Mouse (Mus musculus): Measurements from ENCODE around the gene Swi5.

Gene Swi5

DNA sequence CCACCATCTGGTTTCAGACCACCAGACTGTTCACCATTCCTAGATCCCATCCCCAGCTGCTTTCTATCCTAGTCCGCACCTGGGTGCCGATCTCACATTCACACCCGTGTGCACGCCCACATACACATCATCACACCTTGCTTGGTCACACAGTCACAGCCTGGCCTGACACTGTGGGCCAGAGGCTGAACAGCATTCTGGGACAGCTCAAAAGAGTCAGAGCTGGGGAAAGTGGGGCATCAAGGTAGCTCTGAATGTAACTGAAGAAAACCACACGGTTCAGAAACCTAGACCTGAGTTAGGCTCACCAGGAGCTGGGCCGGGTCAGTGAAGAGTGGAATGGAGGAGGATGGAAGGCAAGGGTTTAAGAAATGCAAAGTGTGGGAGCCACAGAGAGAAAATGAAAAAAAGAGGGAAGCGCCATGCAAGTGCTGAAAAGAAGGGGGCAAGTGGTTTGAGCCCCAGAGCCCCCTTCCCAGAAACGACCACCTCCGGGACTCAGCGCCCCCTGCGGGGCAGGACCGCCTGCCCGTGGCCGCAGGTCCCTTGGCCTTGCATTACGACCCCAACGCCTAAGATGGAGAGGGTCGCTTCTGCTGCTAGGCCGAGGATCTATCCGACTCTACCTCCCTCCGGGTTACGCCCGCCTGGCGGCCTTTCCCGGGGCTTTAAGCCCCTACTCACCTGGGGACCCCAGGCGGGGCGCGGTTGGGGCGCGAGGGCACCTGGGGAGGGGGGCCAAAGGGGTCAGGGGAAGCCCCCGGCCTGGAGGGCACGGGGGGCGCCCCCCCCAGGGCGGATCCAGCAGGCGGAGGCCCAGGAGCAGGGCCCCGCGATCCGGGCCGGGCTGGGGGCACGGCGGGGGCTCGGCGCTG lies 23.8 kb upstream of the Swi5 start:
- DNase-seq, result peak in 1 of 2 experiments; percentile 47

DNA sequence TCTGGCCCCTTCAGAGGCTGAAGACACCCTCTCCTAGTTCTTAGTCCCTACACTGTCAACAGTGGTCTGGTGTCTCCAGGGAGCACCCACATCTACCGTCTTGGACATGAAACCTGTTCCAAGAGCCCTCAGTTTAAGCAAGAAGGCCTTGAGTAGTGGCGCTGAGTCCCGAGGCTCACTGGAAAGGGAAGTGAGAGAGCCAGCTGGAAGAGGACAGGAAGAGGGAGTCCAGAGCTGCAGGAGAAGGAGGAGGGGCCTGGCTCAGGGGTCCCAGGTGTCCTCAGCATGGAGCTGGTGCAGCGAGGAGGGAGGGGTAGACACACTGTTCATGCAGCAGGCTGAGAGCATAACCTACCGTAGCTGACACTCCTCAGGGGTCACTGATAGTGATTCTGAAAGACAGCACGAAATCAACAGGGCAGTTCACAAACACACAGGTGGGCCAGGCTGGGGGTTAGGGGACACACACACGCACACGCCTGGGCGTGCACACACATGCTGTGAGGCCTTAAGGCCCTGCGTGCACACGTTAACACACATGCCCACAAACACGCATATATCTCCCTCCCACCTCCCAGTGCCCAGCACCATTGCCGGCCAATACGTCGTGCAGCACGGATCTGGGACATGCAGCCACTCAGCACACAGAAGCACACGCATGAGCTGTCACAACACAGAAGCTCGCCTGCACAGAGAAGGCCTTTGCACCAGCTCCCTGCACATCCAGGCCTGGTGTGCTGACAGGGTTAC lies 22.4 kb upstream of the Swi5 start:
- peak in 1 of 2 experiments; percentile 9 for DNase-seq

DNA sequence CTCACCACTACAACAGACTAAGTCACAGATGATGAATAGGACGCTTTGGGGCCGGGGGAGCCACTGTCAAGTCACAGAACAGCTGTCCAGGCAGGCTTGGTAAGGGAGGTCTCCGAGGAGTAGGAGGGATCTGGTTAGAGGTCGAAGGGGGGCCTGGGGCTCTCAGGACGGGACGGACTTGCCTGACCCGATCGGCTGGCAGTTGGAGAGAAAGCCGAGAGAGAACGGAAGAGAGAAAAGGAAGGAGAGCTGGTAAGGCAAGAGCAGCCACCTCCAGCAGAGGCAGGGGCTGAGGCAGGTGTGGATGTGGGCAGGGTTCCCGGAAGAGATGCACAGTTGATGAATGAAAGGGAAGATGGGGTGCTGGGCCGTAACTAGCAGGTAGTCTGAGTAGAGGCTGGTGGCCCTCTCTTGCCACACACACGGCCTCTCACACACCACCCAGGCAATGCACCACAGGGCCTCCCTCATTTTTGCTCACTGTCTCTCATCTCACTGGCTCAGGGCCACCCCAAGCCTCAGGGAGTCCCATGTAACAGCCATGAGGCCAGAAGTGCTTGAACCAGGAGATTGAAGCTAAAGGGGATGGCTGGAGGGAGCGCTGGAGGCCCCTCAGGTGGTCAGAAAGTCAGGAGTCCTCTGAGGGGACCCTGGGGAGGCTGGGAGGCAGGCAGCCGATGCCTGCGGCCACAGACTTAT lies 21.1 kb upstream of the Swi5 start:
- peak in 1 of 2 experiments; percentile 20 for DNase-seq

DNA sequence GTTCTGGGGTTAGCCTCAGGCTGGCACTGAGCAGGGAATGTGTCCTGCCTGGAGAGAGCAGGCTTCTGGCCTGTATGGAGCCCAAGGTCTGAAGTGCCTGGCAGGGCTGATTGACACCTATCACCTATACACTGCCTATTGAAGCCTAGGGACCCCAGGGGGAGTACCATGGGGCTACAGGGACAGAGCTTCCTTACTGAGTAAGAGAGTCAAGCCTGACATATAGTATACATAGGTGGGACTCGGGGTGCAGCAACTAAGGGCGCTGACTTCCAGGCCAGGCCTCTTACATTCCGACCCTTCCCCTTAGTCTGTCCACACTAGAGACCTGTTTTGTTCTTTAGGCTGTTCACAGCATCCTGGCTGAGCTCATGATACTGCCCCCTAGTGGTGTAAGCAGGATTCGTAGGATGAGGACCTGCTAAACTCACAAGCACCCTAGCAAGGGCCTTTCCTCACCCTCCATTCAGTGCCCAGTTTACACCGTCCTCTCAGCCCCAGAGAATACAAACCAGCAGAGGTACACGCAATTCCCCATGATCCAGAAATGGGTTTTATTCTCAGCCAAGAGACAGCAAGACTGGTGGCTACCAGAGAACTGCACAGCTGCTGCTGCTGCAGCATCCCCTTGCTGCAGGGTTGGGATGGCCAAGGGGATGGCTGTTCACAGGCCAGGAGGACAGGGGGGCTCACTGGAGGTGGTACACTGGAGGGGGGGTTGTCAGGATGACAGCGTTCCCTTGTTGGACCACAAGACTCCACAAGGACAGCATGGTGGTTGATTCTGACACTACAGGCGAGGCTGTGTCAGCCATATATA lies 20.3 kb upstream of the Swi5 start:
- DNase-seq, result peak; percentile 82 to 90

DNA sequence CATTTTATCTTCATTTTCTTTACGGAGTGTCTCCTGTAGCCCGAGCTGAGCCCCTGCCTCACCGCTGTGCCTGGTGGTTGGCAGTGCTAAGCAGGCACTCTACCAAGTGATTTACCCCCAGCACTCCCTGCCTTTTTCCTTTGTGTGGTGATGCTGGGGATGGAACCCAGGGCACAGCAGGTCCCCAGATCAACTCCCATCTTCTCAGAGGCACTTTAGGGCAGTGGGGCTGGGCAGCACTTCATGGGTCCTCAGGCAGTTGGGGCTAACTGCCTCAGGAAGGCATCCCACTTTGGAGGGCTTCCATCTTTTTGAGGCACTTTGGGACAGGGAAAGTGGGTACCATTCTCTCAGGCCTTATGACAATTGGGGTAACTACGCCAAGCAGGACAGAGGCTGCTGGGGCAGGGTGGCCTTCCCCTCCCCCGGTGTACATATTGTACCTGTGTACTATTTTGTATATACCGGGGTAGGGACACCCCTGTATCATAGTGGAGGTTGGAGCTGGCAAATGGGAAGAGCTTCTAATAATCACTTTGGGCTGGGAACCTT lies 19.4 kb upstream of the Swi5 start:
- peak in 1 of 2 experiments; percentile 42 for DNase-seq

DNA sequence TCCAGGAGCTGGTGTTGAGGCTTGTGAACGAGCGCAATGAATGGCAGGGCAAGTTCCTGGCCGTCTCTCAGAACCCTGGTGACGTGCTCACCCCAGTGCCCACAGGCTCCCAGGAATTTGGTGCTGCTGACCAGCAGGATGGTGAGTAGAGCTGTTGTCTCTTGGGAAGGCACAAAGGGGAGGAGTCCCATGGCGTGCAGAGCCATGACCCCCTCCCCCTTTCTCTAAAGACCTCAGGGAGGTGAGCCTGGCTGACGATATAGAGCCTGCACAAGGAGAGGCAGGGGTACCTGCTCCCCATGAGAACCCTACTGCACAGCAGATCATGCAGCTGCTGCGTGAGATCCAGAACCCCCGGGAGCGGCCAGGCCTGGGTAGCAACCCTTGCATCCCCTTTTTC lies 18.3 kb upstream of the Swi5 start:
- peak in 1 of 2 experiments; percentile 12 for DNase-seq

DNA sequence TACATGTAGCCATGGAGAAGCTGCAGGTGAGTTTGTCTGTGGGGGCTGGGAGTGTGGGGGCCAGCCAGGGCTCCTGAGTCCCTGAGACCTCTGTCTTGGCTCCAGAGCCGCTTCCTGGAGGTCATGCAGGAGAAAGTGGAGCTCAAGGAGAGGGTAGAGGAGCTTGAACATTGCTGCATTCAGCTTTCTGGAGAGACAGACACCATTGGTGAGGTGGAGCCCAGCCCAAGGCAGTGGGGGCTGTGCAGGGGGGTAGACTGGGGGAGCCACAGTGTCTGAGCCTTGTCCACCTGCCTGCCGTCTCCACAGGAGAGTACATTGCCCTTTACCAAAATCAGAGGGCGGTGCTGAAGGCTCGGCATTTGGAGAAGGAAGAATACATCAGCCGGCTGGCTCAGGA lies 17.8 kb upstream of the Swi5 start:
- peak in 1 of 2 experiments; percentile 8 for DNase-seq

DNA sequence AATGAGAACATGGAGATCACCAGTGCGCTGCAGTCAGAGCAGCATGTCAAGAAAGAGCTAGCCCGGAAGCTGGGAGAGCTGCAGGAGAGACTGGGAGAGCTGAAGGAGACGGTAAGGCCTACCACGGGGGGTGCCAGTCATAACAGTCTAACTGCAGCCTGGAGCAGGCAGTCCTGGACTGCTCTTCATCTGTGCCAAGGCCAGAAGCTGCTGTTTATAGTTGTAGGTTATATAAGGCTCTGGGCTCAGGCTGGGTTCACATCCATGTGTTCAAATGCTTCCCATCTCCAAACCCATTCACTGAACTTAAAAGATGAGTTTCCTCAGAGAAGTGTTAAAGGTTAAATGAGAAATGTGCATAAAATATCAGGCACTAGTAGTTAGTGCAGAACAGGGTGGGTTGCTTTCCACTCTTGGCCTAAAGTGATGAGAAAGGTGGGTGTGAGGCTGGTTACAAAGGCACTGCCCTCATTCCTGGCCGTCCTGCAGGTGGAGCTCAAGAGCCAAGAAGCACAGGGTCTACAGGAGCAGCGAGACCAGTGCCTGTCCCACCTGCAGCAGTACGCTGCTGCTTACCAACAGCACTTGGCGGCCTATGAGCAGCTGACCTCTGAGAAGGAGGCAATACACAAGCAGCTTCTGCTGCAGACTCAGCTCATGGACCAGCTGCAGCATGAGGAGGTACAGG lies 16.4 kb upstream of the Swi5 start:
- DNase-seq, result peak; percentile 79 to 81

DNA sequence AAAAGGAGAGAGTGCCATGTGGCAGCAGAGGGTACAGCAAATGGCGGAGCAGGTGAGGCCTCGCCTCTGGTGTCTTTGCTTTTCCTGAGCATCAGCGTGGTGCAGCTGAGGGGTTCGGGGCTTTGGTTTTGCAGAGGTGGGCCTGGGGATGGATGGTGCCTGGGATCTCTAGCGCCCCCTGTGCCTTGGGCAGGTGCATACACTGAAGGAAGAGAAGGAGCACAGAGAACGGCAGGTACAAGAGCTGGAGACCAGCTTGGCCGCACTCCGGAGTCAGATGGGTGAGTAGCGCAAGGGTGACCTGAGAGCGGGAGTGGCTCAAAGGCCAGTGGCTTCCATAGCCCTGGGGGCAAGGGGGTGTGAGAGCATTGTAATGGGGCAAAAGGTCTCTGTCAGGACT lies 15.1 kb upstream of the Swi5 start:
- DNase-seq, result no peak

DNA sequence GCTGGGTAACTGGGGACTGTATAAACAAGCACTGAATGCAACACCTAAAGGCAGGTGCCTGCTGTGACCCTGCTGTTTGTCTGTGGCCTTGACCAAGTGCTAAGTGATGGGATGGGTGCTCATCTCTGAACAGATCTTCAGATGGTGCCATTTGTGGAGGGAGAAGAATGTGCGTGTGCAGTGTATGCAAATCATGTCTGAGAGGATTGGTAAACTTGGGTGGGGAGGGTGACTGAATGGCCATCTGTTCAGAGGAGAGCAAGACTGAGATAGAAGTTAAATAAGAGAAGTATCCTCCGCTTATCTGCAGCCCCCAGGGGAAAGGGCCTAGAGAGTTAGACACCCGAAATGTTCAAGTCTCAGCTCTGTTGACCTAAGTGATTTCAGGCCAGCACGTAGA lies 11.6 kb upstream of the Swi5 start:
- no peak for DNase-seq

DNA sequence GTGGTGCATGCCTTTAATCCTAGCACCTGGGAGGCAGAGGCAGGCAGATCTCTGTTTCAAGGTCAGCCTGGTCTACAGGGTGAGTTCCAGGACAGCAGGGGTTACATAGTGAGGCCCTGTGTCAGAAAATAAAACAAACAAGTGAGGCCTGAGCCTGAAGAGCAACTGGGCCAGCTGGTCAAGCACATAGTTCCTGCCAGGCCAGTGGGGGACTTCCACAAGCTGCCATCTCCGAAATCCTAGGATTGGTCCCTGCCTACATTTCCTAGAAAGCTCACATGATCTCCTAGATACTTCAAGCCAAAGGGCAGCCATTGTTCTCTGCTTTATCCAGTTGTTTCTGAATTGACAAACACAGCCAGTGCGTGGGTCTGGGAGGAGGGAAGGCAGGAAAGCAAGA lies 8.0 kb upstream of the Swi5 start:
- DNase-seq, result peak in 1 of 2 experiments; percentile 17

DNA sequence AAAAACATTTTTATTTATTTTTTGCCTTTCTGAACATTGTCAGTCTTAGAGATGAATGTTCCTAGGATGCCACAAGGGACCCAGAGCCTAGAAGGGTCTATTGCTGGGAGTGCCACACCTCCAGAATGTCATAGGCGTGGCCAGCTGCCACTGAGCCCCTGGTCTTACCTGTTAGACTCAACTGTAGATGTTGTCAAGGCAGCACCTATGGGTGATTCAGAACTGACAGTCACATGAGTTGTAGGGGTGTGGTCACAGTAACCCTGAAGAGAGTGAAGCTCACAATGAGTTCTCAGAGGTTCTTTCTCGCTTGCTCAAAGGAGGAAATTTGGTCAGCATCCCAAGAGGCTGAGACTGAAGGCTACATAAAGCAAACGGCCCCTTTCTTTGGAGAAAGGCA lies 7.4 kb upstream of the Swi5 start:
- no peak for DNase-seq

DNA sequence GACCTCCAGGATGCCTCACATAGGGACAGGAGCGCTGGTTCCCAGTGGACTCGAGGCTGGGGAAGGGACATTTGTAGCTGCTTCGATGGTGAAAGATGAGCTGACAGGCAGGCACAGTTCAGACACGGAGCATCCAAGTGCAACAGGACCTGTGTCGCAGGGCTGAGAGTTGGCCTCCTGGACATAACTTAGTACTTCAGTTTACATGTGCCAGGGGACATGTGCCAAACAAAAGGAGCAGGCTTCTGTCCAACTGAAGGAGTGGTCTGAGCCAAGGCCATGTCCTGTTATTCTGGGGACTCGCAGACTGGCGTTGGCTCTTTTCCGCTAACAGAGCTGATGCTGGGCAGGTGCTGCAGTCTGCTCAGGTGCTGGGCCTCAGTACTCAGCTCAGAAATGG lies 6.5 kb upstream of the Swi5 start:
- peak; percentile 75 to 77 for DNase-seq

DNA sequence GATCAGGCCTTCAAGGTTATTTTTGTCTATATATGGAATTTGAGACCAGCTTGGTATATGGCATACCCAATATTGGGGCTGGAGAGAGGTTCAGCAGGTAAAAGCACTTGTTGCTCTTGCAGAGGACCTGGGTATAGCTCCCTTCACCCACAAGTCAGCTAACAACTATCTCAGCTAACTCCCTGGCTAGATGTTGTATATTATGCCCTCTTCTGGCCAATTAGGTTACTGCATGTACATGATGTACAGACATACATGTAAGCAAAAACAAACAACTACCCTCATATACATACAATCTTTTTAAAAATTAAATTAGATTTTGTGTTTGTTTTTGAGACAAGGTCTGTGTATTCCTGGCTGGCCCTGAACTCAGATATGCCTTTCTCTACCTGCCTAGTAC lies 1.7 kb upstream of the Swi5 start:
- peak in 1 of 2 experiments; percentile 75 for DNase-seq

DNA sequence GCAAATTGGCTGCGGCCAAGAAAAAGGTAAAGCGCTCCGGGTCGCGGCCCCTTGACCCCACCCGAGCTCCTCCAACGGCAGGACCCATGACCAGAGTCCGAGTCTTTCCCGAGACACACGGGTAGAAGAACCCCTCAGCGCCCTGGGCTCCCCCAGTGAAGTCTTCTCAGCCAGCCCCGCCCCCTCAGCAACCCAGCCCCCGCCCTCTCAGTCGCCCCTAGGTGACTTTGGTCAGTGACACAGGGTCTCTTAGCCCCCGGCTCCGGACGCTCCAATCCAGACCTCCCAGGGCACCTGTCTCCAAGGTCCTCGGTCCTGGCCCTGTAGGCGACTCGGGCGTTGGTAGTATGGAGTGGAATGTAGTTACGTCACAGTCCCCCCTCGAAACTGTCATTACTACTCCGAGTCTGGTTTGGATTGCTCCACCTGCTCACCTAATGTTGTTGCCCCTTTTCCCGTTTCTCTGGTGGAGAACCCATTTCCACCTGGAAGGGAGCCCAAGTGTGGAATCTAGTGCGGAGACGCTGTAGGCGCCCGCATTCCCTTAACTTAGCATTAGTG lies 576 bp upstream of the Swi5 start:
- no peak for DNase-seq

DNA sequence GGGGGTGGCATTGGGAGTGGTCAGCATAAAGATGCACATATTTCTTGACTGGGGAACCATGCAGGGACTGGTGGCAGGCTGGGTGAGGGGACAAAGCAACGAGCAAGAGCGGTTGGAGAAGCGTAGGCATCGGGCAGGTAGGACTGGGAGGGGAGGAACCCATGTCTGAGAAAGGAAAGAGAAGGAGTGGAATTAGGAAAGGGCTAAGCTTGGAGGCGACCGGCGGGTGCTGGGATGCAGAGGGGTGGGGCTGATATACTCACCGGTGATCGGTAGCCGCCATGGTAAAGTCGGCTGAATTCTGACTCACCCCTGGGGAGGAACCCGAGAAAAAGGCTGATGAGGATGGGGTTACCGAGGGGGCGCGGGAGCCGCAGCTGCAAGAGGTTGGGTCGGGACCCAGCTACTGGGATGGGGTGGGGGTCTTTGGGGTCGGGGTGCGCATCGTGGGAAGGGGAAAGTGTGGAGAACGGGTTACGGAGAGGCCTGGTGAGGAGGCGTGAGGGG lies 488 bp downstream of the Swi5 start, which contains the start of gene Golga2:
Gene Golga2 (plus strand): TSS at position 51 of the 507 bp plus-strand sequence.
- DNase-seq, result peak in 1 of 2 experiments; percentile 33

DNA sequence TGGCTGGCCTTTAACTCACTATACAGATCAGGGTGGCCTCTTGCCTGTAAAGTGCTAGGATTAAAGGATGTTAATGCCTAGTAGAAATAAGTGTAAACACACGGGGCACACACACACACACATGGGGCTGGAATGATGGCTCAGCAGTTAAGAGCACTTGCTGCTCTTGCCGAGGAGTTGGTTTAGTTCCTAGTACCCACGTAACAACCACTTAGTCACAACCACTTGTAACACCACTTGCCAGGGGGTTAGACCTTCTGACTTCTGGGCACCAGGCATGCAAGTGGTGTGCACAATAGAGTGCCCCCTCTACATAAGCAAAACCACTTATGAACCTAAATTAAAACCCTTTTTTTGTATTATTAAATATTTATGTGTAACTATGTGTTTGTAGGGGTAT lies 3.9 kb downstream of the Swi5 start:
- DNase-seq, result no peak

DNA sequence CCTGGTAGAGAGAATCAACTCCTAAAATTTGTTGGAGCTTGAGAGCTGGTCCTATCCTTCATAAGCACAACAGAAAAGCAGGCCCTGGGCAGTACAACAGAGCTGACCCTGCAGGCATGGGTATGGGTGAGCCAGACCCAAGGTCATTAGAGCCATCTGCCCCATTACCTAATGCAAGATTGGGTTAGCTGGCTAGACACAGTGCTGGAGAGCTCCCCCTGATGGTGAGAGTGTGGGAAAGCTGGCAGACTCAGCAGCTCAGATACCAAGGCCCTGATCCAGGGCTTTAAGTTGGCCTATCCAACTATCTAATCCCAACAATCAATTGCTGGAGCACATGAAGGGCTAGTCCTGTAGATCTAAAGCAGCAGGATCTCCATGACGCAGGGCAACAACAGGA lies 5.1 kb downstream of the Swi5 start:
- DNase-seq, result peak; percentile 74 to 79

DNA sequence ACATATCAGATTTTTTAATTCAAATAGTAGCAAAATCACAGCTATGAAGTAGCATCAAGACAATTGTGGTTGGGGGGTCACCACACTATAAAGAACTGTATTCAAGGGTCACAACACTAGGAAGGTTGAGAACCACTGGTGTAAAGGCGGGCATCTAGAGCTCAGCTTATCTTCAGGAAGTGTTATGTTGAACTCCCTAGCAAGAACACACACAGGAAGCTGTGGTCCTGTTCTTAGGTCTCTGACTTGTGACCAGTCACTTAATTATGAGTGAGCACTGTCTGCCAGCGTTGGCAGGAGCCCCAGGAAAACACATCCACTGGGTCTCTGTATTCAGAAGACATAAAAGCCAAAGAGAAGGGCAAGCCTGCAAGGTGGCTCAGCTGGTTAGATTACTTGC lies 5.6 kb downstream of the Swi5 start:
- DNase-seq, result no peak

DNA sequence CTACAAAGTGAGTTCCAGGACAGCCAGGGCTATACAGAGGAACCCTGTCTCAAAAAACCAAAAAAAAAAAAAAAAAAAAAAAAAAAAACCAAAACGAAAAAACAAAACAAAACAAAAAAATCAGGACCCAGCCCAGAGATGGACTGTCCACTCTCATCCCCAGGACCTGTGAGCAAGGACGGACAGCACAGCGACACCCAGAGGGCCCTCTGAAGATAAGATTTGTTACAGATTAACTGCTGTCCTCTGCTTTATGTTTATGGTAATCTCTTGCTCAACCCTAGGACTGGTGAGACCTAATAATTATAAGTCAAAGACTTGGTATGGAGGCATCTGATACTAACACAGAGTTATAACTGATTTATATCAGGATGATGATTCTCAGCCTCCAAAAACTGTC lies 12.1 kb downstream of the Swi5 start:
- no peak for DNase-seq

DNA sequence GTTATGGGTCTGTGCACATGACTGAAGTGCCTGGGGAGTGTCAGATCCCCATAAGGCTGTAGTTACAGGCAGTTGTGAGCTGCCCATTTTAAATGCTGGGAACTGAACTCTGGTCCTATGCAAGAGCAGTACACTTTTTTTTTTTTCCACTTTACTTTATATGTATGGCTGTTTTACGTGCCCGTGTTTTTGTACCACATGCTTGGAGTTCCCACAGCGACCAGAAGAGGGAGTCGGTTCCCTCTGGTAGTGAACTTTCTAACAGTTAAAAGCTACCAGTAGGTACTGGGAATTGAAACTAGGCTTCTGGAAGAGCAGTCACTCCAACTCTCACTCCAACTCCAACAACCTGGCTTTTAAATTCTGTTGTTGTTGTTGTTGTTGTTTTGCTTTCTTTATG lies 27.2 kb downstream of the Swi5 start:
- peak; percentile 65 to 71 for DNase-seq
